Mouse (Mus musculus) CH12.LX (cell line): ENCODE measurements around the gene Npw. TPM values are rescaled to one million over a fixed set of nuclear protein-coding genes. Genes with fewer than 3 reads are reported as not detected.

Experiments used
- DNase-seq: peaks from one replicate; pipeline ENCODE4 v3.0.0-alpha.2; 2013; ENCODE audit errors: extremely low read depth
- H3K27ac ChIP-seq: 2 replicates; pipeline ENCODE4 v1.5.1; 2012; ENCODE audit warnings: low read depth, mild to moderate bottlenecking, control low read depth, moderate library complexity; ENCODE audit not compliant: insufficient read depth
- H3K27me3 ChIP-seq: replicated peaks from 2 replicates; pipeline ENCODE3; 2012; ENCODE audit warnings: inconsistent platforms
- H3K36me3 ChIP-seq, 2 experiments: replicated peaks in 1 of 2; 2 replicates each; pipeline versions ENCODE3 to v1.6.1; 2012; ENCODE audit warnings: inconsistent platforms in 1 of 2, low read length in 1 of 2, mild to moderate bottlenecking in 1 of 2, mixed read lengths in 1 of 2, moderate library complexity in 1 of 2; ENCODE audit not compliant: control insufficient read depth in 1 of 2, insufficient read depth in 1 of 2
- H3K4me1 ChIP-seq, 2 experiments: 2 replicates each; pipeline ENCODE4 v1.6.1; 2012; ENCODE audit warnings: inconsistent platforms in 1 of 2, moderate library complexity in 1 of 2; ENCODE audit not compliant: insufficient read depth in 2 of 2, control insufficient read depth in 1 of 2
- H3K4me2 ChIP-seq: 2 replicates; pipeline ENCODE4 v1.6.1; 2012; ENCODE audit warnings: low read depth, mild to moderate bottlenecking, control low read depth; ENCODE audit not compliant: poor library complexity, insufficient read depth, severe bottlenecking
- H3K4me3 ChIP-seq, 3 experiments: fragments of 150-350 bp in 1 of 3; sonication (generic) in 1 of 3; replicated peaks in 1 of 3; 2 replicates each; pipeline versions ENCODE3 to v1.5.1; 2011 to 2012; ENCODE audit warnings: low read depth in 2 of 3, low read length in 2 of 3, mild to moderate bottlenecking in 2 of 3, moderate library complexity in 2 of 3, control low read depth in 1 of 3, improper control_type of control experiment in 1 of 3, inconsistent platforms in 1 of 3, mixed read lengths in 1 of 3; ENCODE audit not compliant: poor library complexity in 1 of 3
- H3K79me2 ChIP-seq: replicated peaks from 2 replicates; pipeline ENCODE4 v1.6.1; 2012; ENCODE audit warnings: mild to moderate bottlenecking, moderate library complexity; ENCODE audit not compliant: control insufficient read depth, poor library complexity, insufficient read depth, severe bottlenecking; ENCODE audit errors: extremely low read depth
- H3K9ac ChIP-seq: 2 replicates; pipeline ENCODE4 v1.6.1; 2012; ENCODE audit warnings: low read depth, mild to moderate bottlenecking, control low read depth, moderate library complexity; ENCODE audit not compliant: insufficient read depth
- H3K9me3 ChIP-seq: replicated peaks from 2 replicates; pipeline ENCODE3; 2012; ENCODE audit warnings: low read length, inconsistent platforms, mixed read lengths
- CHD2 ChIP-seq: IDR thresholded peaks from 2 replicates; pipeline ENCODE4 v1.6.1; 2011; ENCODE audit warnings: low read length, improper control_type of control experiment
- CTCF ChIP-seq, 2 experiments: IDR thresholded peaks in 1 of 2; conservative IDR thresholded peaks in 1 of 2; 2 replicates each; pipeline ENCODE4 v1.5.1; 2011 to 2012; ENCODE audit warnings: low read depth in 2 of 2, low read length in 2 of 2, improper control_type of control experiment in 1 of 2, inconsistent platforms in 1 of 2, mild to moderate bottlenecking in 1 of 2, moderate library complexity in 1 of 2
- ELF1 ChIP-seq: IDR thresholded peaks from 2 replicates; pipeline ENCODE4 v1.6.1; 2014; ENCODE audit warnings: low read depth, mild to moderate bottlenecking, inconsistent platforms, low read length, improper control_type of control experiment
- ETS1 ChIP-seq: conservative IDR thresholded peaks from 2 replicates; pipeline ENCODE4 v1.6.1; 2012; ENCODE audit warnings: low read depth, mild to moderate bottlenecking, inconsistent platforms, low read length, improper control_type of control experiment, moderate library complexity
- HCFC1 ChIP-seq: IDR thresholded peaks from 2 replicates; pipeline ENCODE4 v1.6.1; 2012; ENCODE audit warnings: low read depth, mild to moderate bottlenecking, inconsistent platforms, low read length, improper control_type of control experiment
- IRF4 ChIP-seq: IDR thresholded peaks from 2 replicates; pipeline ENCODE4 v1.6.1; 2014; ENCODE audit warnings: low read depth, mild to moderate bottlenecking, inconsistent platforms, low read length, improper control_type of control experiment
- JUND ChIP-seq: conservative IDR thresholded peaks from 2 replicates; pipeline ENCODE4 v1.6.1; 2011; ENCODE audit warnings: low read depth, low read length, improper control_type of control experiment
- KAT2A ChIP-seq: IDR thresholded peaks from 2 replicates; pipeline ENCODE4 v1.6.1; 2012; ENCODE audit warnings: low read length, improper control_type of control experiment, inconsistent platforms; ENCODE audit not compliant: insufficient replicate concordance
- MAX ChIP-seq: IDR thresholded peaks from 2 replicates; pipeline ENCODE4 v1.6.1; 2011; ENCODE audit warnings: low read length, improper control_type of control experiment
- MAZ ChIP-seq: IDR thresholded peaks from 2 replicates; pipeline ENCODE4 v1.6.1; 2012; ENCODE audit warnings: low read depth, mild to moderate bottlenecking, inconsistent platforms, low read length, improper control_type of control experiment, moderate library complexity
- MEF2A ChIP-seq: IDR thresholded peaks from 2 replicates; pipeline ENCODE4 v1.6.1; 2014; ENCODE audit warnings: low read depth, mild to moderate bottlenecking, inconsistent platforms, low read length, improper control_type of control experiment, borderline replicate concordance
- MYC ChIP-seq: IDR thresholded peaks from 2 replicates; pipeline ENCODE4 v1.6.1; 2011; ENCODE audit warnings: low read depth, mild to moderate bottlenecking, improper control_type of control experiment, low read length
- NELFE ChIP-seq: IDR thresholded peaks from 2 replicates; pipeline ENCODE4 v1.6.1; 2011; ENCODE audit warnings: low read depth, low read length, improper control_type of control experiment
- NRF1 ChIP-seq: IDR thresholded peaks from 2 replicates; pipeline ENCODE4 v1.6.1; 2014; ENCODE audit warnings: low read depth, mild to moderate bottlenecking, inconsistent platforms, low read length, improper control_type of control experiment, moderate library complexity
- POLR2A ChIP-seq: IDR thresholded peaks from 2 replicates; pipeline ENCODE4 v1.6.1; 2011; ENCODE audit warnings: low read depth, mild to moderate bottlenecking, improper control_type of control experiment, low read length
- POLR2AphosphoS2 ChIP-seq: IDR thresholded peaks from 2 replicates; pipeline ENCODE4 v1.6.1; 2011; ENCODE audit warnings: low read depth, low read length, improper control_type of control experiment
- RAD21 ChIP-seq: IDR thresholded peaks from 2 replicates; pipeline ENCODE4 v1.6.1; 2011; ENCODE audit warnings: low read depth, mild to moderate bottlenecking, low read length, improper control_type of control experiment, moderate library complexity
- SIN3A ChIP-seq: IDR thresholded peaks from 2 replicates; pipeline ENCODE4 v1.6.1; 2012; ENCODE audit warnings: low read length, improper control_type of control experiment, inconsistent platforms
- SMC3 ChIP-seq: IDR thresholded peaks from 2 replicates; pipeline ENCODE4 v1.6.1; 2011; ENCODE audit warnings: low read depth, low read length, improper control_type of control experiment
- TBP ChIP-seq: conservative IDR thresholded peaks from 2 replicates; pipeline ENCODE4 v1.6.1; 2011; ENCODE audit warnings: low read depth, low read length, improper control_type of control experiment
- TCF12 ChIP-seq: IDR thresholded peaks from 2 replicates; pipeline ENCODE4 v1.6.1; 2014; ENCODE audit warnings: low read depth, mild to moderate bottlenecking, inconsistent platforms, low read length, improper control_type of control experiment
- USF1 ChIP-seq: IDR thresholded peaks from 2 replicates; pipeline ENCODE4 v1.6.1; 2014; ENCODE audit warnings: low read depth, mild to moderate bottlenecking, inconsistent platforms, low read length, improper control_type of control experiment
- USF2 ChIP-seq: conservative IDR thresholded peaks from 2 replicates; pipeline ENCODE4 v1.6.1; 2011; ENCODE audit warnings: low read depth, low read length, improper control_type of control experiment
- ZC3H11A ChIP-seq: IDR thresholded peaks from 2 replicates; pipeline ENCODE4 v1.6.1; 2012; ENCODE audit warnings: low read depth, mild to moderate bottlenecking, inconsistent platforms, low read length, improper control_type of control experiment
- ZMIZ1 ChIP-seq: IDR thresholded peaks from 2 replicates; pipeline ENCODE4 v1.6.1; 2012; ENCODE audit warnings: low read depth, mild to moderate bottlenecking, inconsistent platforms, low read length, improper control_type of control experiment
- ZNF384 ChIP-seq: IDR thresholded peaks from 2 replicates; pipeline ENCODE4 v1.6.1; 2012; ENCODE audit warnings: low read depth, low read length, improper control_type of control experiment, inconsistent platforms
- dilution Hi-C: fragments of 300-500 bp; cut with MboI; formaldehyde crosslinking; loops from 2 replicates; pipeline ENCODE4 v1.14.3; 2020; ENCODE audit warnings: low sequenced_read_pairs; ENCODE audit not compliant: extremely low pct_unique_long_range_greater_than_20kb, extremely low pct_ligation_motif_present
- in situ Hi-C: fragments of 300-500 bp; cut with MboI; formaldehyde crosslinking; loops from 3 replicates; pipeline ENCODE4 v1.14.3; 2019; ENCODE audit warnings: low sequenced_read_pairs, low pct_ligation_motif_present, low pct_unique_long_range_greater_than_20kb, mixed read lengths
- polyA plus RNA-seq: library from polyadenylated mRNA; unstranded; fragments of >175 nt; gene quantifications from 2 replicates; pipeline ENCODE4 v1.2.1, GENCODE M21; 2012; ENCODE audit warnings: low read depth; ENCODE audit not compliant: insufficient read length
- total RNA-seq, 2 experiments: library from RNA; depleted of rRNA; stranded (reverse); fragments of 300-350 nt in 1 of 2; fragments of >200 nt in 1 of 2; gene quantifications; 2 replicates each; pipeline ENCODE4 v1.2.3; 2012 to 2014

Npw gene
- total and polyA plus RNA-seq, 3 experiments, result not detected

- in situ Hi-C loops, result loop anchor here (5.0 kb wide), 1 partner anchor 57 kb away; no protein-coding TSS in a partner anchor
- no peaks in the 10 kb centered on the region for H3K36me3 ChIP-seq
- H3K79me2 ChIP-seq, result no peaks in the 10 kb centered on the region
- dilution Hi-C loops, result no loop called here
- H3K9ac ChIP-seq, result peak overlapping the region; percentile 16; the same call in 1 of the 2 replicates
- DNase-seq, result peak; percentile 87
- H3K4me1 ChIP-seq, result peaks cover 7 to 27% of the 10 kb centered on the region in 2 experiments
- H3K4me2 ChIP-seq, result peak overlapping the region; percentile 80; the same call in 1 of the 2 replicates
- peak overlapping the region; percentile 23 to 45 (median 33) for H3K4me3 ChIP-seq
- TF ChIP-seq NRF1 (peak; percentile 40; the same call in 1 of the 2 replicates), TBP (no peak), NELFE (peak; percentile 64; the same call in 1 of the 2 replicates), MAZ (peak; percentile 87), POLR2AphosphoS2 (no peak), USF1 (no peak), RAD21 (peak; percentile 84), ZC3H11A (peak; percentile 14), KAT2A (no peak), ZMIZ1 (no peak), JUND (no peak), IRF4 (peak; percentile 46; the same call in 1 of the 2 replicates), ELF1 (peak; percentile 67), ZNF384 (no peak), TCF12 (peak; percentile 54; the same call in 1 of the 2 replicates), ETS1 (no peak), USF2 (no peak), SMC3 (peak; percentile 91), CHD2 (peak; percentile 58; the same call in 1 of the 2 replicates), SIN3A (no peak), POLR2A (0 out of 2 replicates have a peak, but pooled peaks have one; percentile 24), MAX (no peak), HCFC1 (peak; percentile 33), MYC (peak; percentile 51; the same call in 1 of the 2 replicates), CTCF (conservative IDR thresholded peaks at IDR 0.05 in 1 of 2, IDR thresholded peaks at IDR 0.05 in 1 of 2; ENCODE audit: low read depth in 2 of 2, low read length in 2 of 2) (peak; percentile 53 to 95; a peak in 3 of 4 replicates), MEF2A (peak; percentile 59)
- H3K9me3 ChIP-seq, result no peaks in the 10 kb centered on the region
- H3K27ac ChIP-seq, result no peak overlapping the region
- peaks cover 20% of the 10 kb centered on the region for H3K27me3 ChIP-seq
Observed at GRCm38 (mm10) chr17:24653967-24654710, 4.1 kb downstream of the Npw start.
